Mouse (Mus musculus): ENCODE measurements around the gene Lilra6. TPM values are rescaled to one million over a fixed set of nuclear protein-coding genes. Genes with fewer than 3 reads are reported as not detected.

Lilra6 gene
- polyA plus RNA-seq (2015; fragmentation: Illumina TruSeq; extraction: RNeasy Lipid Tissue Mini Kit (QIAGEN cat#74804); ENCODE audit: insufficient read depth, low read depth, low replicate concordance), result not detected

DNA sequence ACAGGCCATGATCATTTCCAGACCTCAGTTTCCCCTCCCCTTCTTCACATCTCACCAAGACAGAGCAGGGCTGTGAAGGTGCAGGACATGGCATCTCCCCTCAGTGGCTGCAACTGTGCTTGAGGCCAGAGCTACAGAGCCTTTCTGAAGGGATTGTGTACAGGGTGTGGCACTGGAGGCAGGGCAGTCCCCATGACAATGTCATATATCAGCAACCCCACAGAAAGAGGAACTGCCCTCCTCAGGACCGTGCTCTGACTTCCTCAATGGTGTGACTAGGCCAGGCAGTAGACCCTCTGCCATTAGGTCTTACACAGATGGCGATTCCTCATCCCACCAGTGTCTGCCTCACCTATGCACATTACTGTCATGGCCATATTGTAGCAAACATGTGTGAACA is at the start of gene Lilra6:
TSS of gene Lilra6 (minus strand) at position 117 of the 400 bp plus-strand sequence.

GRCm38 (mm10) chr7:3898036-3898590 is 17.2 kb downstream of the Lilra6 start, which contains the start of gene Gm14548:
Gm14548 (minus strand) TSS chr7:3898120.

Other genes starting within 250 kb of the Lilra6 start
- 3.3 TPM for gene Leng1, start 249.7 kb downstream of the Lilra6 start, polyA plus RNA-seq (2015; fragmentation: Illumina TruSeq; extraction: RNeasy Lipid Tissue Mini Kit (QIAGEN cat#74804); ENCODE audit: insufficient read depth, low read depth, low replicate concordance)
- 29.4 TPM for gene Tmc4, start 237.9 kb downstream of the Lilra6 start, polyA plus RNA-seq (2015; fragmentation: Illumina TruSeq; extraction: RNeasy Lipid Tissue Mini Kit (QIAGEN cat#74804); ENCODE audit: insufficient read depth, low read depth, low replicate concordance)
- 16.7 TPM for gene Tsen34, start 222.6 kb downstream of the Lilra6 start, polyA plus RNA-seq (2015; fragmentation: Illumina TruSeq; extraction: RNeasy Lipid Tissue Mini Kit (QIAGEN cat#74804); ENCODE audit: insufficient read depth, low read depth, low replicate concordance)
- gene Mboat7, start 222.0 kb downstream of the Lilra6 start, polyA plus RNA-seq (2015; fragmentation: Illumina TruSeq; extraction: RNeasy Lipid Tissue Mini Kit (QIAGEN cat#74804); ENCODE audit: insufficient read depth, low read depth, low replicate concordance), result 9.2 TPM
- gene Rps9, start 211.5 kb downstream of the Lilra6 start, polyA plus RNA-seq (2015; fragmentation: Illumina TruSeq; extraction: RNeasy Lipid Tissue Mini Kit (QIAGEN cat#74804); ENCODE audit: insufficient read depth, low read depth, low replicate concordance), result 485 TPM
- 2.6 TPM for gene Pirb, start 195.1 kb downstream of the Lilra6 start, polyA plus RNA-seq (2015; fragmentation: Illumina TruSeq; extraction: RNeasy Lipid Tissue Mini Kit (QIAGEN cat#74804); ENCODE audit: insufficient read depth, low read depth, low replicate concordance)
- gene Gm15448, start 89.8 kb downstream of the Lilra6 start, polyA plus RNA-seq (2015; fragmentation: Illumina TruSeq; extraction: RNeasy Lipid Tissue Mini Kit (QIAGEN cat#74804); ENCODE audit: insufficient read depth, low read depth, low replicate concordance), result not detected
- not detected for gene Pira2, start 70.5 kb downstream of the Lilra6 start, polyA plus RNA-seq (2015; fragmentation: Illumina TruSeq; extraction: RNeasy Lipid Tissue Mini Kit (QIAGEN cat#74804); ENCODE audit: insufficient read depth, low read depth, low replicate concordance)
- not detected for gene Gm14548, start 17.4 kb downstream of the Lilra6 start, polyA plus RNA-seq (2015; fragmentation: Illumina TruSeq; extraction: RNeasy Lipid Tissue Mini Kit (QIAGEN cat#74804); ENCODE audit: insufficient read depth, low read depth, low replicate concordance)
- gene Lair1, start 147.7 kb upstream of the Lilra6 start, polyA plus RNA-seq (2015; fragmentation: Illumina TruSeq; extraction: RNeasy Lipid Tissue Mini Kit (QIAGEN cat#74804); ENCODE audit: insufficient read depth, low read depth, low replicate concordance), result 0.92 TPM
- gene Ttyh1, start 203.9 kb upstream of the Lilra6 start, polyA plus RNA-seq (2015; fragmentation: Illumina TruSeq; extraction: RNeasy Lipid Tissue Mini Kit (QIAGEN cat#74804); ENCODE audit: insufficient read depth, low read depth, low replicate concordance), result 13.3 TPM
- 57.7 TPM for gene Leng8, start 221.5 kb upstream of the Lilra6 start, polyA plus RNA-seq (2015; fragmentation: Illumina TruSeq; extraction: RNeasy Lipid Tissue Mini Kit (QIAGEN cat#74804); ENCODE audit: insufficient read depth, low read depth, low replicate concordance)
- 0.87 TPM for gene Leng9, start 234.9 kb upstream of the Lilra6 start, polyA plus RNA-seq (2015; fragmentation: Illumina TruSeq; extraction: RNeasy Lipid Tissue Mini Kit (QIAGEN cat#74804); ENCODE audit: insufficient read depth, low read depth, low replicate concordance)
- 6.3 TPM for gene Cdc42ep5, start 249.4 kb upstream of the Lilra6 start, polyA plus RNA-seq (2015; fragmentation: Illumina TruSeq; extraction: RNeasy Lipid Tissue Mini Kit (QIAGEN cat#74804); ENCODE audit: insufficient read depth, low read depth, low replicate concordance)